ENCODE assay signal across 17 mouse cellular contexts in genomic region chr12:24777761-24778160, GRCm38 (mm10). TPM values are rescaled to one million over a fixed set of nuclear protein-coding genes. Genes with fewer than 3 reads are reported as not detected.
A peak's percentile ranks its signal among the peaks of the same experiment; 100 is the strongest.
DNase-seq lines count a peak whose midpoint lies in the region.
"Had no signal": no experiment of that assay in that cellular context is flagged by ENCODE, and none has a peak within 500 bp of the region (broad histone marks: within the 10 kb centered on the region; RNA-seq: fewer than 3 reads in every experiment).

No protein-coding gene starts in this region.

- no peaks in the 10 kb centered on the region for H3K27me3 ChIP-seq in heart, embryonic 10.5 days (ENCODE audit: insufficient read depth, poor library complexity, severe bottlenecking)
- H3K27me3 ChIP-seq: CH12.LX, Patski had no signal

- peak; percentile 60 for DNase-seq in heart, adult 11 months
- no peak for DNase-seq in heart, postnatal 10 days
- peak; percentile 52 for DNase-seq in heart, embryonic 10.5 days (ENCODE audit: low spot score)
- DNase-seq in heart, adult 8-10 months (ENCODE audit: low spot score) = no peak
- DNase-seq: adrenal gland, adult 2 months; adrenal gland, adult 8-10 months; adrenal gland, postnatal 10 days; adrenal gland, postnatal 14 days; adrenal gland, postnatal 25 days; adrenal gland, postnatal 36 days; B cell, adult 2 months; cerebellum, adult 11 months; cerebellum, adult 11-12 months; cerebellum, adult 18-20 months had no signal

- H3K27ac ChIP-seq in heart, embryonic 10.5 days = no peak overlapping the region

- WGBS in heart, embryonic 10.5 days = 82% methylated on average over 2 of the region's 2 CpGs

- H3K9me3 ChIP-seq in heart, embryonic 10.5 days = no peaks in the 10 kb centered on the region
- H3K9me3 ChIP-seq: G1E had no signal

- intact Hi-C loops in heart, postnatal 10 days (cut with DNase I) = no loop called here

- H3K36me3 ChIP-seq in heart, embryonic 10.5 days = no peaks in the 10 kb centered on the region
- H3K36me3 ChIP-seq: G1E had no signal

- H3K4me1 ChIP-seq in heart, embryonic 10.5 days = peaks cover 7% of the 10 kb centered on the region

- H3K4me3 ChIP-seq in heart, embryonic 10.5 days = no peak overlapping the region

RNA-seq across cellular contexts. Expression of gene Mboat2, which starts 52.9 kb away (rescaled TPM):
- total RNA-seq in heart, postnatal 10 days (2021) = 10 to 100 TPM; 17.3 to 18.3 TPM
- polyA plus RNA-seq in heart, embryonic 10.5 days (2016; fragmentation: Nextera tagmentation; extraction: Ambion mirVana) = 35.7 and 37.0 TPM in 2 replicates
- total RNA-seq in heart, adult 8-10 months (2022) = 10 to 100 TPM in 2 of 4 experiments, 1 to 10 TPM in 2; 9.6 to 13.6 (median 9.9) TPM

Comparison
In these comparisons a context has a peak if more than half of its experiments do, and no peak if none do; other contexts are left out.
1. DNase-seq: peak in heart, adult 11 months (single experiment) and heart, embryonic 10.5 days (single experiment); none in heart, postnatal 10 days (0 of 2) and heart, adult 8-10 months (single experiment).